Mouse (Mus musculus) brain, embryonic 14.5 days (tissue): ENCODE data around the gene Rnf169.
A peak's percentile ranks its signal among the peaks of the same experiment; 100 is the strongest.

ENCODE experiments used
- CTCF ChIP-seq: fragments of 200-500 bp; IDR thresholded peaks from 2 replicates; pipeline ENCODE4 v1.5.1; 2012; ENCODE audit warnings: inconsistent platforms, mild to moderate bottlenecking, moderate library complexity, borderline replicate concordance; ENCODE audit not compliant: insufficient read depth, insufficient read length; ENCODE audit errors: extremely low read depth
- POLR2A ChIP-seq: fragments of 200-500 bp; IDR thresholded peaks from 2 replicates; pipeline ENCODE4 v1.6.1; 2012; ENCODE audit warnings: mild to moderate bottlenecking, inconsistent platforms, borderline replicate concordance; ENCODE audit not compliant: poor library complexity, insufficient read depth, insufficient read length, severe bottlenecking; ENCODE audit errors: extremely low read depth

- TF ChIP-seq CTCF, result peak; percentile 33; the same call in 1 of the 2 replicates
- TF ChIP-seq POLR2A, result no peak
Measured at GRCm38 (mm10) chr7:99935758-99936157, 44.5 kb downstream of the Rnf169 start.
